Mouse (Mus musculus): Measurements from ENCODE around the gene Tbl3.

Tbl3 gene

DNA sequence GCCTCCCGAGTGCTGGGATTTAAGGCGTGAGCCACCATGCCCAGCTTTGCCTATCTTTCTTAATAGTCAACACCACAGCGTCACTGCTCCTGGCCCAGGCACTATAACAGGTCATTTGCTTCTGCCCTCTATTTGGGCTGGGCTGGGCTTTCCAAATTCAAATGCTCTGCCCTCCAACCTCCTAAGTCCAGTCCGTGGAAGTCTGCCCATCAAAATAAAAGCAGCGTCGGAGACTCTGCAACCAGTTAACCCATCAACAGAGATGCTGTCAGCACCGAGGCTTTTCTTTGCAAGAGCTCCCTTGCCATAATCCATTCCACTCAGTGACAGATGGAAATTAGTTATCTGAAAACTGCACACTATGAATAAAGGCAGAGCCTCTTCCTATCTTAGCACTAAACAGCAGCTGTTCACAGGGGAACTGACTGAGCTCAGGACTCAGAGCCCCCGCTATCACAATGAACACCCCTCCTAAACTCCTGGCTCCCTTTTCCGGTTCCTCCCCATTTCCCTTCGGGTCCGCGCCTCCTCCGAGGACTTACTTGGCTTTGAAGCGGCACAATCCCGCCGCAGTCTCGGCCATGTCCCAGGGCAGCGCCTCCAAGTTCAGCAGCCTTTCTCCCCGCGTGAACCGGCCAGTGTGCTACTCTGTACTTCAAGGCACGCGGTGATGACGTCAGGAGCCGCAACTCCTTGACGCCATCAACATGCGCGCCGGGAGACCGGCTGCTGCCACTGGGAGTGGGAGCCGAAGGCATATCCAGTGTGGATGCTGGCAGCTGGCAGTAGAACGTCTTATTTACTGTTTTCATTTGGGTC, at the start of gene Tbl3:
Gene Tbl3, minus strand, starts transcription at position 679 of the 819 bp plus-strand sequence.
- peak; percentile 97 for DNase-seq (ENCODE audit: low spot score)

DNA sequence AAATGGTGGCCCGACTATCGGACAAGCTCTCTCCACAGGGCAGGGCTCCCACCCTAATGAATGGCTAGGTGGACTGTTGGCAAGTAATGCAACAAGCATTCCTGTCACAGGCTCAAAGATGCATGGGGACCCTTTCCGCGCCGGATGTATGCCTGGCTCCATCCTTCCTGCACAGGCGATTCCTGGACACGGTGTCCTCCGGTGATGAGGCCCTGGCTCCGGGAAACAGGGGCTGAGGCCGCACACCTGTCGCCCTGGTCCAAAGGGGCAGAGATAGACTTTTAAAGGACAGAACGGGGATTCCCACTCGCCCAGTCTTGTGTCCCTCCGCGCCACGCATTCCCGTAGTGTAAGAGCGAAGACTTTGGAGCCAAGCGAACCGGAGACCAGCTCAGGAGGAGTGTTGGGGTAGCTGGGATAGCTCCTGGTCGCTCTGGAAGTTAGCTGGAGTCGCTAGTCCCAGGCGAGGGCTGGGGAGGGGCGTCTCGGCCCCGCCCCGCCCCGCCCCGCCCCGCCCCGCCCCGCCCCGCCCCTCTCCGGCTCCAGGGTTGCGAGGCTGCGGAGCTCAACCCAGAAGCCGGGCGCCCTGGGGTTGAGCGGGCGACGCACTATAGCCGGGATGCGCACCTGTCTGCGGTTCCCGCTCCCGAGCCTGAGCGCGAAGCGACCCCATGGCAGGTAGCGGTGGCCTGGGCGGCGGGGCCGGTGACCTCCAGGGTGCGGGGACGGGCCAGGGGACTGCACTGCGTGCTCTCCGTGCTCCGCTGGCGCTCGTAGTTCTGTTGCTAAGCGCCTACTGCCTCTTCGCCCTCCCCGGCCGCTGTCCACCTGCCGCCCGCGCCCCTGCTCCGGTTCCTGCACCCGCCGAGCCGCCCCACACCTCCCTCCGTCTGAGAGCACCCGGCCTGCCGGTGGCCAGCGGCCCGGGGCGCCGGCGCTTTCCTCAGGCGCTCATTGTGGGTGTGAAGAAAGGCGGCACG, 45.2 kb upstream of the Tbl3 start, which contains the start of gene Hs3st6:
Gene Hs3st6, plus strand, starts transcription at position 574 of the 980 bp plus-strand sequence.
- no peak for DNase-seq (ENCODE audit: low spot score)

- DNase-seq (ENCODE audit: low spot score), result no peak
Measured at GRCm38 (mm10) chr17:24751528-24751927, 44.1 kb upstream of the Tbl3 start.

GRCm38 (mm10) chr17:24746986-24747385, 39.5 kb upstream of the Tbl3 start:
- no peak for DNase-seq (ENCODE audit: low spot score)

DNA sequence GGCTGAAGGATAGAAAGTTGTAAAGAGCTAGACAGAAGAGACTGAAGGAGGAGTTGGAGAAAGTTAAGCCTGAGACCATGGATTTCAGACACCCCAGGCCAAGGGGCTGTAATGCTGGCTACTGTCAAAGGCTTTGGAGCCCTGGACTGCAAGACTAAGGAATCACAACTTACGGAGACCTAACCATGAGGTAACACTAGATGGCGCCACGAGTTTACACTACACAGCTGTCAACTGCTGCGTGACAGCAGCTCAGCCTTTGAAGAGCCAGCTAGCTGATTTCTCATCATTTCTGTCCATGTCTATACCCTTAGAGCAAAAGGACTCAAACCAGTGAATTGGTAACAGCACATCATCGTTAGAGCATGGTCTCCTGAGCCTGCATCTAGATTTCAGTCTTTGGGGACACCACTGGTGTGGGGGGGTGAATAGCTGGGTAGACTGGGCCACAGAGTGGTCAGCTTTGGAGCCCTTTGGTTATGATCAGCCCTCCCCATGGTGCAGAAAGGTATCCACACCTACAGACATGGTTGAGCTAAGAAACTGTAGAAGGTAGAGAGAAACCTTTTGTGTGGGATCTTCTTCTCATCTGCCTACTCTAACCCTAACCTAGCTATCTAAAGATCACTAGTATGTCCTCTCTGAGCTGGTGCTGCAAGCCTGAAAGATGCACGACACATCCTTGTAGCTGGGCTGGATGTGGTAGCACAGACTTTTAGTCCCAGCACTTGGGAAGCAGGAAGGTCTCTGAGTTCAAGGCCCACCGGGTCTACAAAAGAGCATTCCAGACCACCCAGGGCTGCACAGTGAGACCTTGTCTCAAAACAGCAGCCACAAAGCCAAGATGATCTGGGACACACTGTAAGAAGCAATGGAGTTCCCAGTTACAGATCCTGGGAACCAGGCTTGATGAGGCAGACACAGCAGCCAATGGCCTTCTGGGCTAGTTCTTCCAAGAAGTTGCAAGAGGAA, 38.4 kb upstream of the Tbl3 start:
- peak; percentile 87 for DNase-seq (ENCODE audit: low spot score)

GRCm38 (mm10) chr17:24744381-24744780, 36.9 kb upstream of the Tbl3 start:
- DNase-seq (ENCODE audit: low spot score), result no peak

GRCm38 (mm10) chr17:24743896-24744295, 36.4 kb upstream of the Tbl3 start:
- no peak for DNase-seq (ENCODE audit: low spot score)

DNA sequence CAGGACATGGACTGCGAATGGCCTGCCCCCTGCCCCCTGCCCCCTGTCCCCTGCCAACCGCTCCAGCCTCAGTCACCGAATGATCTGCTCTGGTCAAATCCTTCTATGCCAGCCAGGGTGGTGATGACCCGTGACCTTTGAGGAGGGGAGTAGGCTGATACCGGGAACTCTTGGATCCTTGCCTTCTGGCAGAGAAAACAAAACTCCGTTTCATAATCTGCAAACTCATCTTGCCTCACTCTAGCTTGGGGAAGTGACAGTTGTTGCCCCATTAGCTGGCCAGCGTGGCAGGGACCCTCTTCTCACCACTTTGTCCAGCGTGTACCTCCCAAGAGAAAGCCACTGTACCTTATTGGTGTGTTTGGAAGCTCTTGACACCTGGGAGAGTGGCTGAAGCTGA, 34.8 kb upstream of the Tbl3 start:
- DNase-seq (ENCODE audit: low spot score), result no peak

- DNase-seq (ENCODE audit: low spot score), result peak; percentile 38
Measured at GRCm38 (mm10) chr17:24739926-24740325, 32.5 kb upstream of the Tbl3 start.

- peak; percentile 36 for DNase-seq (ENCODE audit: low spot score)
Measured at GRCm38 (mm10) chr17:24738238-24738637, 30.8 kb upstream of the Tbl3 start.

- peak; percentile 39 for DNase-seq (ENCODE audit: low spot score)
Measured at GRCm38 (mm10) chr17:24737135-24737810, 29.8 kb upstream of the Tbl3 start.

- peak; percentile 96 for DNase-seq (ENCODE audit: low spot score)
Measured at GRCm38 (mm10) chr17:24736330-24737051, 29.0 kb upstream of the Tbl3 start, which contains the start of gene Msrb1. Gene Msrb1 (plus strand): TSS chr17:24736642.

- DNase-seq (ENCODE audit: low spot score), result peak; percentile 41
Measured at GRCm38 (mm10) chr17:24735446-24735845, 28.0 kb upstream of the Tbl3 start.

GRCm38 (mm10) chr17:24734513-24734912, 27.1 kb upstream of the Tbl3 start:
- no peak for DNase-seq (ENCODE audit: low spot score)

- peak; percentile 60 for DNase-seq (ENCODE audit: low spot score)
Measured at GRCm38 (mm10) chr17:24733434-24734050, 26.1 kb upstream of the Tbl3 start.

- DNase-seq (ENCODE audit: low spot score), result no peak
Measured at GRCm38 (mm10) chr17:24732233-24732935, 24.9 kb upstream of the Tbl3 start.

DNA sequence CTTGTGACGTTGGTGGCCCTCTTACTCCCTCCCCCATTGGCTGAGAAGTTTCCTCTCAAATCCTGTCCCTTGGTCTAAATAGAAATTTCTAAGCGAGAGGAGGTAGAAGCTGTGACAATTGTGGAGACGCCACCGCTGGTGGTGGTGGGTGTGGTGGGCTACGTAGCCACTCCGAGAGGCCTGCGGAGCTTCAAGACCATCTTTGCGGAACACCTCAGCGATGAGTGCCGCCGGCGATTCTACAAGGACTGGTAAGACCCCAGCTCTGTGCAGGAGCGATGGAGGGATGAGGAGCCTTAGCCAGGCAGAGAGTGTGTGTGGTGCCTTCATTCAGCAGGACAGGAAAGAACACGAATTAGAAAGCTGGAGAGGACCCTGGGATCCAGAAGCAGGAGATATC, 23.3 kb upstream of the Tbl3 start:
- no peak for DNase-seq (ENCODE audit: low spot score)

DNA sequence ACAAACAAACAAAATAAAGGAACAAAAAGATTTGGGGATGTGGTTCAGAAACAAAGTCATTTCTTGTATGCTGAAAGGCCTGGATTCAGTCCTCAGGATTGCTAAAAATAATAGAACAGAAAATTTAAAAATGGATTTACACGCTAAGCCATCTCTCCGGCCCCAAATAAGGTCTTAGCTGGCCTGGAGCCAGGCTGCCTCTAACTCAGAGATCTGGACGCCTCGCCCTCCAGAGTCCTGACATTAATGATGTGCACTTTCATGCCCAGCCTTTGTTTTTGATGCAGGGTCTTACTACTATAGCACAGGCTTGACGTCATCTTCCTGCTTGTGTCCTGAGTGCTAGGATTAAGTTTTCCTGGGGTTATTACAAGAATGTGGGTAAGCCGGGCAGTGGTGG, 21.6 kb upstream of the Tbl3 start:
- no peak for DNase-seq (ENCODE audit: low spot score)

GRCm38 (mm10) chr17:24728184-24728583, 20.7 kb upstream of the Tbl3 start:
- DNase-seq (ENCODE audit: low spot score), result no peak
